Mouse (Mus musculus): Measurements from ENCODE around the gene Zkscan7.

DNA sequence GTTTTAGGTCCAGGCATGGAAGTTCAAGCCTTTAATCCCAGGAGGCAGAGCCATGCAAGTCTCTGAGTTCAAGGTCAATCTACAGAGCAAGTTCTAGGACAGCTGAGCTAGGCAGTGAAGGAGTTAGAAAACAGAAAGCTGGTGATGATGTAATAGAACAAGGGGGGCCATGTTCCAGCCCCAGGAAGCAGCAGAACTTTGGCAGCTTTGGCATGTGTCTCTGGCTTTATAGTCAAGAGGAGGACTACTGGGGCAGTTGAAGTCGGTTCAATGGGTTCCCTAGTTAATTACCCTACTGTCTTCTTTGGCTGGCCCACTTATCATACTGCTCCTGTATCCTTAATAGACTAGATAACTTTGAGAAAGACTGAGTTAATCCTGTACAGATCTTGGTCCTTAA is 10.8 kb upstream of the Zkscan7 start:
- TF ChIP-seq GATA1 (IDR thresholded peaks at IDR 0.05; ENCODE audit: borderline replicate concordance, low read length): no peak
- no peak for TF ChIP-seq FLI1 (IDR thresholded peaks at IDR 0.05; ENCODE audit: low read length)

All from megakaryocyte, embryonic 14.5 days (primary cell).